Mouse (Mus musculus) heart, embryonic 14.5 days (tissue): Measurements from ENCODE around the gene Smim6. TPM values are rescaled to one million over a fixed set of nuclear protein-coding genes. Genes with fewer than 3 reads are reported as not detected.
A peak's percentile ranks its signal among the peaks of the same experiment; 100 is the strongest.

Experiments used
- ATAC-seq: fragments of 200-750 bp; cut with Nextera tagmentation; 2 replicates; pipeline ENCODE4 v1.8.0; 2017; ENCODE audit warnings: low read depth, moderate TSS enrichment; ENCODE audit not compliant: insufficient number of reproducible peaks, insufficient read depth, low FRiP score
- H3K27ac ChIP-seq, 2 experiments: fragments of 200-500 bp in 1 of 2; fragments of 300-500 bp in 1 of 2; sonication (generic) in 1 of 2; replicated peaks in 1 of 2; 2 replicates each; pipeline ENCODE4 v1.5.1; 2012 to 2014; ENCODE audit warnings: low read depth in 2 of 2, low read length in 2 of 2, control low read depth in 1 of 2, mild to moderate bottlenecking in 1 of 2, mixed read lengths in 1 of 2; ENCODE audit not compliant: control insufficient read depth in 1 of 2, insufficient read depth in 1 of 2
- H3K27me3 ChIP-seq: fragments of 300-500 bp; sonication (generic); 2 replicates; pipeline ENCODE4 v1.6.1; 2014; ENCODE audit warnings: mild to moderate bottlenecking, low read length, control low read depth; ENCODE audit not compliant: control insufficient read depth, insufficient read depth
- H3K36me3 ChIP-seq: fragments of 300-500 bp; sonication (generic); 2 replicates; pipeline ENCODE4 v1.6.1; 2014; ENCODE audit warnings: mild to moderate bottlenecking, control low read depth, low read length, mixed read lengths; ENCODE audit not compliant: control insufficient read depth, insufficient read depth
- H3K4me1 ChIP-seq, 2 experiments: fragments of 200-500 bp in 1 of 2; fragments of 300-500 bp in 1 of 2; sonication (generic) in 1 of 2; 2 replicates each; pipeline ENCODE4 v1.6.1; 2012 to 2014; ENCODE audit warnings: low read length in 2 of 2, control low read depth in 1 of 2, mixed read lengths in 1 of 2; ENCODE audit not compliant: control insufficient read depth in 2 of 2, insufficient read depth in 2 of 2
- H3K4me2 ChIP-seq: fragments of 300-500 bp; sonication (generic); 2 replicates; pipeline ENCODE4 v1.6.1; 2014; ENCODE audit warnings: mild to moderate bottlenecking, low read length
- H3K4me3 ChIP-seq, 2 experiments: fragments of 200-500 bp in 1 of 2; fragments of 300-500 bp in 1 of 2; sonication (generic) in 1 of 2; 2 replicates each; pipeline ENCODE4 v1.5.1; 2012 to 2014; ENCODE audit warnings: low read length in 2 of 2, mild to moderate bottlenecking in 2 of 2, control low read depth in 1 of 2, low read depth in 1 of 2, moderate library complexity in 1 of 2; ENCODE audit not compliant: control insufficient read depth in 1 of 2, insufficient read depth in 1 of 2
- H3K9ac ChIP-seq: fragments of 300-500 bp; sonication (generic); 2 replicates; pipeline ENCODE4 v1.6.1; 2014; ENCODE audit warnings: mild to moderate bottlenecking, low read length
- H3K9me3 ChIP-seq: fragments of 300-500 bp; sonication (generic); 2 replicates; pipeline ENCODE4 v1.6.1; 2016; ENCODE audit warnings: low read length, control low read depth; ENCODE audit not compliant: control insufficient read depth
- WGBS: fragments of 180-500 bp; shearing (Covaris S2); extraction: QIAGEN DNeasy Blood & Tissue Kit; methylation state at CpG from one replicate; pipeline ENCODE4 v1.1.7; 2014; 5-methylcytosine and 5-hydroxymethylcytosine counted together
- polyA plus RNA-seq: library from polyadenylated mRNA; unstranded; fragments of >200 nt; fragmentation: Nextera tagmentation; extraction: Ambion mirVana; gene quantifications from 2 replicates; pipeline ENCODE4 v1.2.1, GENCODE M21; 2014

Gene Smim6
- polyA plus RNA-seq, 1 experiment from 2014 or later: 2.1 TPM

- Histone ChIP-seq H3K4me1 (peaks cover 47 to 49% of the 10 kb centered on the region in 2 experiments), H3K9me3 (no peaks in the 10 kb centered on the region), H3K9ac (no peak overlapping the region), H3K4me2 (no peak overlapping the region), H3K4me3 (no peak overlapping the region), H3K27me3 (no peaks in the 10 kb centered on the region), H3K27ac (peak overlapping the region in 1 of 2 experiments; percentile 99; a peak in 1 of 4 replicates), H3K36me3 (peaks cover 36% of the 10 kb centered on the region)
- no peak for ATAC-seq
- WGBS: 76% methylated on average over 3 of the region's 3 CpGs
Observed at GRCm38 (mm10) chr11:115906116-115906515, 5.7 kb upstream of the Smim6 start.

GRCm38 (mm10) chr11:115906521-115906920 is 5.3 kb upstream of the Smim6 start:
- 88% methylated on average over 5 of the region's 5 CpGs for WGBS
- Histone ChIP-seq H3K4me3 (no peak overlapping the region), H3K9ac (no peak overlapping the region), H3K4me2 (no peak overlapping the region), H3K27ac (no peak overlapping the region), H3K27me3 (no peaks in the 10 kb centered on the region), H3K4me1 (peaks cover 45 to 46% of the 10 kb centered on the region in 2 experiments), H3K36me3 (peaks cover 36% of the 10 kb centered on the region), H3K9me3 (no peaks in the 10 kb centered on the region)
- ATAC-seq: no peak

- Histone ChIP-seq H3K4me2 (no peak overlapping the region), H3K9ac (0 out of 2 replicates have a peak overlapping the region, but pooled peaks have one; percentile 35), H3K9me3 (no peaks in the 10 kb centered on the region), H3K36me3 (peaks cover 56% of the 10 kb centered on the region), H3K4me3 (no peak overlapping the region), H3K27me3 (no peaks in the 10 kb centered on the region), H3K27ac (no peak overlapping the region; a peak in 1 of 4 replicates), H3K4me1 (peaks cover 4% of the 10 kb centered on the region in 2 experiments; a peak in 2 of 4 replicates)
- WGBS: 58% methylated on average over 5 of the region's 5 CpGs
- ATAC-seq: no peak
Observed at GRCm38 (mm10) chr11:115911134-115911561, 669 bp upstream of the Smim6 start.

GRCm38 (mm10) chr11:115916579-115916978 is 4.8 kb downstream of the Smim6 start:
- no peaks in the 10 kb centered on the region for H3K27me3 ChIP-seq
- H3K4me1 ChIP-seq: no peaks in the 10 kb centered on the region
- no peak overlapping the region for H3K4me2 ChIP-seq
- no peaks in the 10 kb centered on the region for H3K9me3 ChIP-seq
- no peak for ATAC-seq
- no peak overlapping the region for H3K4me3 ChIP-seq
- H3K27ac ChIP-seq: no peak overlapping the region
- 93% methylated on average over 4 of the region's 4 CpGs for WGBS
- no peak overlapping the region for H3K9ac ChIP-seq
- H3K36me3 ChIP-seq: peaks cover 57% of the 10 kb centered on the region

- H3K4me1 ChIP-seq: no peaks in the 10 kb centered on the region
- no peak overlapping the region for H3K4me2 ChIP-seq
- H3K27ac ChIP-seq: no peak overlapping the region
- no peak for ATAC-seq
- no peak overlapping the region for H3K4me3 ChIP-seq
- H3K27me3 ChIP-seq: no peaks in the 10 kb centered on the region
- H3K9me3 ChIP-seq: no peaks in the 10 kb centered on the region
- H3K36me3 ChIP-seq: peaks cover 68% of the 10 kb centered on the region
- 91% methylated on average over 5 of the region's 5 CpGs for WGBS
- no peak overlapping the region for H3K9ac ChIP-seq
Observed at GRCm38 (mm10) chr11:115918637-115919036, 6.8 kb downstream of the Smim6 start.

GRCm38 (mm10) chr11:115919073-115919472 is 7.3 kb downstream of the Smim6 start:
- no peak for ATAC-seq
- 85% methylated on average over 5 of the region's 5 CpGs for WGBS
- Histone ChIP-seq H3K9ac (no peak overlapping the region), H3K4me2 (no peak overlapping the region), H3K4me1 (no peaks in the 10 kb centered on the region), H3K27me3 (no peaks in the 10 kb centered on the region), H3K4me3 (no peak overlapping the region), H3K27ac (no peak overlapping the region), H3K36me3 (peaks cover 68% of the 10 kb centered on the region), H3K9me3 (no peaks in the 10 kb centered on the region)

- Histone ChIP-seq H3K9ac (no peak overlapping the region), H3K27ac (no peak overlapping the region), H3K4me3 (no peak overlapping the region), H3K4me1 (no peaks in the 10 kb centered on the region), H3K9me3 (no peaks in the 10 kb centered on the region), H3K4me2 (no peak overlapping the region), H3K36me3 (peaks cover 68% of the 10 kb centered on the region), H3K27me3 (no peaks in the 10 kb centered on the region)
- ATAC-seq: no peak
- 45% methylated on average over 6 of the region's 6 CpGs for WGBS
Observed at GRCm38 (mm10) chr11:115920110-115920818, 8.4 kb downstream of the Smim6 start.

GRCm38 (mm10) chr11:115921986-115922385 is 10.2 kb downstream of the Smim6 start:
- H3K9ac ChIP-seq: no peak overlapping the region
- H3K36me3 ChIP-seq: peaks cover 56% of the 10 kb centered on the region
- 87% methylated on average over 1 of the region's 1 CpGs for WGBS
- no peak overlapping the region for H3K4me3 ChIP-seq
- no peak overlapping the region for H3K4me2 ChIP-seq
- no peak for ATAC-seq
- H3K27me3 ChIP-seq: no peaks in the 10 kb centered on the region
- H3K4me1 ChIP-seq: no peaks in the 10 kb centered on the region
- H3K9me3 ChIP-seq: no peaks in the 10 kb centered on the region
- H3K27ac ChIP-seq: no peak overlapping the region
